Mouse (Mus musculus): ENCODE measurements around the gene Opcml. TPM values are rescaled to one million over a fixed set of nuclear protein-coding genes. Genes with fewer than 3 reads are reported as not detected.

Opcml gene
- polyA plus RNA-seq, 1 experiment from 2014 or later = 9.8 TPM

DNA sequence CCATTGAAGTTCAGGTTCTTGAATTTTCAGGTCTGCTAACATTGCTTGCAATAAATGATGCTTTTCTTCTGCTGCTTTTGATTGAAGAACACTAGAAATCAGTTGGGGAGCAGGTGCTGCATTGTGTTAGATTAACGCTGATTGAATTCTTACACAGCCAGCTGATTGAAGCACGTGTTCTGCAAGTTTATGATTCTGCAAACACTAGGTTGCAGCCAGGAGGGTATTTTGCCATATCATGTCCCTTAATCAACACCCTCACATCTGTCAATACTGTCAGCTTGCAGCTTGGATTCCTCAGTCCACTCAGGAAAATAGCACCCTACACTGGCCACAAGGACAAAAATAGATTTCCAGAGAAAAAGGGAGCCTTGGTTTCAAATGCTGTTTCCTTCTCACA, 853.5 kb downstream of the Opcml start:
- no peak overlapping the region for H3K4me2 ChIP-seq
- 70% methylated on average over 2 of the region's 2 CpGs for WGBS
- H3K4me1 ChIP-seq = no peaks in the 10 kb centered on the region
- H3K27ac ChIP-seq = no peak overlapping the region
- H3K36me3 ChIP-seq = no peaks in the 10 kb centered on the region
- no peaks in the 10 kb centered on the region for H3K9me3 ChIP-seq
- no peaks in the 10 kb centered on the region for H3K27me3 ChIP-seq
- H3K9ac ChIP-seq = no peak overlapping the region
- no peak overlapping the region for H3K4me3 ChIP-seq
- no peak for ATAC-seq (ENCODE audit: borderline replicate concordance, extremely low read depth, low FRiP score, low TSS enrichment)

DNA sequence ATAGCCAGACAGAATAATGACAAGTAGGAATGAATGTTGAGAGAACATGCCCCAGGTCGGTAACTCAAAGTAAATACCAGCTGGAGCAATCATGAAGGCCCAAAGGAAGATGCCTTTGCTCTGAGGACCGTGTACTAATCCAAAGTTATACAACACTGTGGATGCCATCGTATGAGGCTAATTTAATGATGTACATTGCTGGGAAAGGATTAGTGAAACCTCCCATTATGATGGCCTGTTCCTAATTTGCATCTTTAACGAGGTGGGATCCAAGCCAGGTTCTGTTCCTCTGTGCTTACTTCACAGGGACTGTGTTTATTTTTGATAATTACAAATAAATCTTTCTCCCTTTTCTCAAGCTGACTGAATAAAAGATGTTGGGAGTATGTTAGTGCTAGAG, 859.5 kb downstream of the Opcml start:
- no peak for ATAC-seq (ENCODE audit: borderline replicate concordance, extremely low read depth, low FRiP score, low TSS enrichment)
- no peak overlapping the region for H3K9ac ChIP-seq
- H3K4me2 ChIP-seq = no peak overlapping the region
- no peaks in the 10 kb centered on the region for H3K4me1 ChIP-seq
- H3K27ac ChIP-seq = no peak overlapping the region
- H3K27me3 ChIP-seq = no peaks in the 10 kb centered on the region
- H3K4me3 ChIP-seq = no peak overlapping the region
- H3K36me3 ChIP-seq = no peaks in the 10 kb centered on the region
- H3K9me3 ChIP-seq = no peaks in the 10 kb centered on the region
- 68% methylated on average over 4 of the region's 4 CpGs for WGBS

DNA sequence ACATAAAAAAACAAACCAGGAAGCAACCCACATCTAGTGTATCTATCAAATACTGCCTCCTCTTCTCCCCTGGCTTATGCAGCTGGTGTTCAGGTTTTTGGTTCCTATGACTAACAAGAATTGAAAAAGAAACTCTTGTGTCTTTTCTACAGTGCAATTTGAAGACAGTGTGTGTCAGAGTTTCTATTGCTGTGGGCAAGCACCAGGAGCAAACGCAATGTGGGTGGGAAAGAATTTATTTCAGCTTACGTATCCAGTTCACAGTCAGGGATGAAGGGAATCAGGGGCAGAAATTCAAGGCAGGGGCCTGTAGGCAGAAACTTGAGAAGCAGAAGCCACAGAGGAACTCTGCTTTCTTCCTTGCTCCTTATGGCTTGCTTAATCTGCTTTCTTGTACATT, 869.4 kb downstream of the Opcml start:
- H3K36me3 ChIP-seq = no peaks in the 10 kb centered on the region
- no peak overlapping the region for H3K4me2 ChIP-seq
- WGBS = 87% methylated on average over 2 of the region's 2 CpGs
- no peaks in the 10 kb centered on the region for H3K27me3 ChIP-seq
- H3K4me1 ChIP-seq = no peaks in the 10 kb centered on the region
- H3K9me3 ChIP-seq = no peaks in the 10 kb centered on the region
- no peak overlapping the region for H3K4me3 ChIP-seq
- ATAC-seq (ENCODE audit: borderline replicate concordance, extremely low read depth, low FRiP score, low TSS enrichment) = no peak
- no peak overlapping the region for H3K27ac ChIP-seq
- H3K9ac ChIP-seq = no peak overlapping the region

DNA sequence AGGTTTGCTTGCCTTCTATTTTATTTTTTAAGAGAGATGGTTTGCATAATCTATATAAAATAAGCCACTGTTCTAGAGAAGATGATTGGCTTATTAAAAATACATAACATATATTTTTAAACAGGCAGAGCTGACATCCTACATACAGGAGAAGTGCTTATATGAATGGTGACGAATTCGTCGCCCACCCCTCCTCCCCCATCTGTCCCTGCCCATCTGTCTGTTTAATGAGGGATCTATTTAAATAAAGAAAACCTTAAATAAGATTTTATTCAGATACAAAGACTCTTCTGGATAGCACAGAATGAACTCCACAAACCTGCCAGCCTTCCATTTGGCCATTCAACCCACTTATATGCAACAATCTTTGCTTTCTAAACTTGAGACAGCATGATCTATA, 872.3 kb downstream of the Opcml start:
- Histone ChIP-seq H3K4me3 (no peak overlapping the region), H3K27ac (no peak overlapping the region), H3K4me1 (no peaks in the 10 kb centered on the region), H3K4me2 (no peak overlapping the region), H3K9ac (no peak overlapping the region), H3K9me3 (no peaks in the 10 kb centered on the region), H3K27me3 (no peaks in the 10 kb centered on the region), H3K36me3 (no peaks in the 10 kb centered on the region)
- WGBS = 92% methylated on average over 3 of the region's 3 CpGs
- ATAC-seq (ENCODE audit: borderline replicate concordance, extremely low read depth, low FRiP score, low TSS enrichment) = no peak

DNA sequence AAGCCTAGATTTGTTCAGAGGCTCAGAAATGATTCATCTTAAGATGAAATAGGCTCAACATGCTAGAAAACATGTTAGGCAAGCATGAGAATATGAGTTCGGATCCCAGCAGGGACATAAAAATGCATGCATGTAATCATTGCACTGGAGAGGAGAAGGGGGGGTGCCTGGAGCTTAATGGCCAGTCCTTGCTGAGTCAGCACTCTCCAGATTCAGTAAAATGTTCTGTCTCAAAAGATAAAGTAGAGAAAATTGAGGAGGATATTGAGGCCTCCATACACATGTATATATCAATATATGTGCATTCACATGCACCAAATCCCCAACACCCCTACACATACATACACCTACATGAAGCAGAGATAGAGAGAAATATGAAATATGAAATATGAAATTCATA, 889.7 kb downstream of the Opcml start:
- 89% methylated on average over 1 of the region's 1 CpGs for WGBS
- no peak overlapping the region for H3K4me3 ChIP-seq
- no peaks in the 10 kb centered on the region for H3K4me1 ChIP-seq
- no peak overlapping the region for H3K27ac ChIP-seq
- H3K27me3 ChIP-seq = no peaks in the 10 kb centered on the region
- no peak for ATAC-seq (ENCODE audit: borderline replicate concordance, extremely low read depth, low FRiP score, low TSS enrichment)
- H3K4me2 ChIP-seq = no peak overlapping the region
- H3K9ac ChIP-seq = no peak overlapping the region
- no peaks in the 10 kb centered on the region for H3K9me3 ChIP-seq
- H3K36me3 ChIP-seq = no peaks in the 10 kb centered on the region

DNA sequence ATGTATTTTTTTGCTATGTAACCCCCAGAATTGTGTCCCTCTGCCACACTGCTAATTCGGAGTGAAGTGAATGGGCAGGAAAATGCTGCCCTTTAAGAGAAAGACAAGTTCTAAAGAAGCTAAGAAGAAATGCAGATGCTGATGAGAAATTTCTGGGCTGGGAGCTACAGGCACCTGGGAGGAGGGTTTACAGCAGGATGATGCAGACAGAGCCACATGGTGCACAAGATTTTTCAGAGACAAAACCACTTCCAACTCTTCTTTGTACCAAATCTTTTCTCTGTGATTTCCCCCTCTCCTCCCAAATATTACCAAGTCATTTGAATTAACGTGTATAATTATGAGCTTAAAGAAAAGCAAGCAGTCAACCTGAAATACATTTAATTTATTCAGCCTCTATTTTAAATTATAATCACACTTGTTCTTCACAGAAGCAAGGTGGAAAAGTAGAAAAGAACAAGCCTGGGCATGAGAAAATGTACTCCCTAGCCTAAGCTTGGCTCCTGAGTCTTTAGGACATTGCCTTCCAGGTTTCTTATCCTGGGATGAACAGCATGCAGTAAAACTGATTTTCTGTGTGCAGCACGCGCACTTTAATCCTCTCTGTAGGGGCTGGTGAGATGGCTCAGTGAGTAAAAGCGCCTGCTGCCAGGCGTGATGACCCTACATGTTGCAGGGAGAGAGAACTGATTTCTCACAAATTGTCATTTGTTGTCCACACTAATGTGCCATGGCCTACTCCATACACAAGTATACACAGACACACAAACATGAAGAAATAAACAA, 890.9 kb downstream of the Opcml start:
- Histone ChIP-seq H3K27ac (no peak overlapping the region), H3K9ac (no peak overlapping the region), H3K36me3 (no peaks in the 10 kb centered on the region), H3K9me3 (no peaks in the 10 kb centered on the region), H3K4me3 (no peak overlapping the region), H3K27me3 (no peaks in the 10 kb centered on the region), H3K4me1 (no peaks in the 10 kb centered on the region), H3K4me2 (no peak overlapping the region)
- no peak for ATAC-seq (ENCODE audit: borderline replicate concordance, extremely low read depth, low FRiP score, low TSS enrichment)
- 72% methylated on average over 6 of the region's 6 CpGs for WGBS

DNA sequence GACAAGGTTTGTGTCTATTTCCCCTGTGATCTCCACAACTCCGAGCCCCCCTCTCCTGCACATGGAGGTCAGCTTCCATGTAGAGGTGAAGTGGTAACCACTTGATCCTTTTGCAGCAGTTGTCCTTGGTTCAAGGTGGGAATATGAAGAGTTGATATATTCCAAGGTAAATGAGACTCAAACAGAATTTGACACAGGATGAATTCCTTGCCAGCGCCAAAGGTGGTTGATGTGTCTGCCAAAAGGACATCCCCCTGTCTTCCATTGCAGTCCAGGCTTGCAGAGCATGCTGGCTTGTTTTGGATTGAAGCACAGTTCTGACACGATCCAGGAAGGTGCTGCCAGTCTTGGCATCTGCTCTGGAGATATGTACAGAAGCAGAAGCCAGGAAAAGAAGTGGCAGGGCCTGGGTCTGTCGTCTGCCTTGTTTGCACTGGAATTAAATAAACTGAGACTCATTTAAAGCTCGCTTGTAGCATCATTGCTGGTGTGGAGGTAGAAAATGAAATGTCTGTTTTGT, 893.4 kb downstream of the Opcml start:
- Histone ChIP-seq H3K27me3 (no peaks in the 10 kb centered on the region), H3K4me2 (no peak overlapping the region), H3K9ac (no peak overlapping the region), H3K4me3 (no peak overlapping the region), H3K4me1 (no peaks in the 10 kb centered on the region), H3K9me3 (no peaks in the 10 kb centered on the region), H3K27ac (no peak overlapping the region), H3K36me3 (no peaks in the 10 kb centered on the region)
- WGBS = 57% methylated on average over 5 of the region's 5 CpGs
- no peak for ATAC-seq (ENCODE audit: borderline replicate concordance, extremely low read depth, low FRiP score, low TSS enrichment)

DNA sequence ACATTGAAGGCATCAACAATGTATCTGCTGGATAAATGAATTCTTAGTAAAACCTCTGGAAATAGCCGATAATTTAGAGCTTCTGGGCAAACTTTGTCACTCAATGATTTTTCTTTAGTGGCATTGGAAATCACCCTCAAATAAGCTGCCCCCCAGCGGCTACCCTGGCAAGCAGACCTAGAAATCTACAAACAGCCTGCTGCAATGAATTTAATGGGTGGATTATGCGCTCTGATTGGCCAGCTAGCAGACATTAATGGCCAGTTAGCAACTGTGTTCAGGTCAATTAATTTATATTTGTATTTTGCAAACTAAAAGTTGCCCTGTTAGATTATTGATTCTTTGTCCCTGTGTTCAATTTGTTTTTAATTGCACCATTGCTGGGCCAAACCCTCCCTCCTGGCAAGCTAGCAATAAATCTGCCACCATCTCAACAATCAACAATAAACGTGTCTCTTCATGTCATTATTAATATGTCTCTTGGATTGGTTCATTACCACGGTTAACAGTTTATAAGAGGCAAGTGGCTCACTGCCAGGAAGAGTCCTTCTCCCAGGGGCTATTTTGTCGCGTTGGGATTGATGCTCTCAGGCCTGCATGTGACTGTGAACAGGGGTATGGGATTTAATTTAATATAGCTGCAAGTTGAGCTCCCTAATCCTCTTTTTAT, 896.5 kb downstream of the Opcml start:
- Histone ChIP-seq H3K9ac (no peak overlapping the region), H3K27ac (no peak overlapping the region), H3K4me3 (no peak overlapping the region), H3K27me3 (no peaks in the 10 kb centered on the region), H3K9me3 (no peaks in the 10 kb centered on the region), H3K4me2 (no peak overlapping the region), H3K4me1 (no peaks in the 10 kb centered on the region), H3K36me3 (no peaks in the 10 kb centered on the region)
- 61% methylated on average over 7 of the region's 7 CpGs for WGBS
- ATAC-seq (ENCODE audit: borderline replicate concordance, extremely low read depth, low FRiP score, low TSS enrichment) = no peak

DNA sequence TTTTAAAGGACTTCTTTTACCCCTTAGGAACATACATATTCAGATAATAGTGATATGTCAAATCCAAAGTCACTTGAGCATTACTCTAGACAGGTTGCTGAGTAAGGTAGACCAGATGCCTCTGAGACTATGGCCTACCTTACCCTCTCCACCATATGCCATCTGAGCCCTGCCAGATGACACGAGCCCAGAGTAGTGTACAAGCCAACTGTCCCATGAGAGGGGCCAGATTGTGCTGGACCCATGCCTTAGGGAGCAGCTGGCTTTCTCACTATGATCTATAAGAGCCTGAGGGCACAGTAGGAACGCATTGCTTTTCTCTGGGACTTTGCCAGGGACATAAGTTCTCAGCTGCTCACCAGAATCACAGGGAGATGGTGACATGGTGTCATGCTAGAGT, 899.6 kb downstream of the Opcml start:
- 59% methylated on average over 2 of the region's 2 CpGs for WGBS
- Histone ChIP-seq H3K27me3 (no peaks in the 10 kb centered on the region), H3K9ac (no peak overlapping the region), H3K27ac (no peak overlapping the region), H3K4me1 (no peaks in the 10 kb centered on the region), H3K4me3 (no peak overlapping the region), H3K9me3 (no peaks in the 10 kb centered on the region), H3K36me3 (no peaks in the 10 kb centered on the region), H3K4me2 (no peak overlapping the region)
- no peak for ATAC-seq (ENCODE audit: borderline replicate concordance, extremely low read depth, low FRiP score, low TSS enrichment)

DNA sequence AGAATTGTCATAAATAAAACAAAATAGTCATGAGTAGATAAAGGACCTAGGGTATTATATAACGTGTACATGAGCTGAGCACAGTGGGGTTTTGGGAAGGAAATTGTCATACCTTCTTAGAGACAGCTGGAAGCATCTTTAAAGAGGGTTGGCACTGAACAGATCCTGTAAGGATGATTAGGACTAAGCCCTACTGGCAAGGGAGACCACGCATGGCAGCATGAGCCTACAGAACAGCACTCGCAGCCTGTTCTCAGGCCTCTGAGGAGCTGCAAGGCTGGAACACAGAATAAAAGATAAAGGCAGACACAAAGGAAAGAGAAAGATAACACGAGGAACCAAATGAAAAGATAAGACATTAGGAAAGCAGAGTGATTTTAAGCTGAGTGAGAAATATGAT, 915.2 kb downstream of the Opcml start:
- no peak for ATAC-seq (ENCODE audit: borderline replicate concordance, extremely low read depth, low FRiP score, low TSS enrichment)
- no peak overlapping the region for H3K4me2 ChIP-seq
- H3K9ac ChIP-seq = no peak overlapping the region
- H3K4me3 ChIP-seq = no peak overlapping the region
- no peaks in the 10 kb centered on the region for H3K4me1 ChIP-seq
- H3K27ac ChIP-seq = no peak overlapping the region
- H3K36me3 ChIP-seq = no peaks in the 10 kb centered on the region
- no peaks in the 10 kb centered on the region for H3K9me3 ChIP-seq
- no peaks in the 10 kb centered on the region for H3K27me3 ChIP-seq
- WGBS = 59% methylated on average over 4 of the region's 4 CpGs

DNA sequence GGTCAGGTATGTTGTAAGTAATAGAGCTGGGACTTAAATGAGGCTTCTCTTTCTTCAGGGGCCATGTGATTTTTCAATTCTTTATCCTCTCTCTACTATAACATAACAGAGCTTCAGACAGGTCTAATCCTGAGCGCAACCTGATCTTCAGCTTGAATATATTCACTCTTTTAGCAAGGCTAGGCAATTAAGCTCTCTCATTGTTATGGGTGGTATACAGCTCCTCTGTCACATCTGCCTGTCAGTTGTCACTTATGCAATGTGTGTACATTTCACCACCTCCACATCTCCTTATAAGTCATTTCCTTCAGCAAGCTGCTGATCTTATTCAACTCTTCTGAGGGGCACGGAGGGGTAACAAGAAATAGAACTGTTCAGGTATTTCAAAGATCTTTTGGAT, 924.0 kb downstream of the Opcml start:
- 82% methylated on average over 2 of the region's 2 CpGs for WGBS
- no peaks in the 10 kb centered on the region for H3K27me3 ChIP-seq
- no peaks in the 10 kb centered on the region for H3K36me3 ChIP-seq
- H3K27ac ChIP-seq = no peak overlapping the region
- no peak for ATAC-seq (ENCODE audit: borderline replicate concordance, extremely low read depth, low FRiP score, low TSS enrichment)
- no peak overlapping the region for H3K4me2 ChIP-seq
- no peak overlapping the region for H3K4me3 ChIP-seq
- H3K9ac ChIP-seq = no peak overlapping the region
- no peaks in the 10 kb centered on the region for H3K4me1 ChIP-seq
- no peaks in the 10 kb centered on the region for H3K9me3 ChIP-seq

DNA sequence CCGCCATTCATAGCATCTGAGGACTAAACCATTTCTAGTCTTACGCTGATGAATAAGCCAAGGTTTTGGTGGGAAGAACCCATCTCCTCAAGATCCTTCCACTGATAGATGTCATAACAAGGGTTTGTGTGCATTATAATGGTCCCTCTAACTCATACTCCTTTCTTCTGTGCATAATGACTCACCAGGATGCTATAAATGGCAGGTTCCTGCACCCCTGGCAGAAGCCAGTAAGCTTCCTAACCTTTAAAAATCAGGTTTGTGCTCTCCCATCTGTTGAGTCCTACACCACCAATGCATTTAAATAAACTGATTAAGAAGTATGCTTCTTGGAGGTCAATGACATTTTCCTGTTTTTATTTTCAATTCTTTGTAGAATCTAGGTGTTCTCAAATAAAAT, 929.6 kb downstream of the Opcml start:
- H3K27ac ChIP-seq = no peak overlapping the region
- no peaks in the 10 kb centered on the region for H3K9me3 ChIP-seq
- no peaks in the 10 kb centered on the region for H3K27me3 ChIP-seq
- ATAC-seq (ENCODE audit: borderline replicate concordance, extremely low read depth, low FRiP score, low TSS enrichment) = no peak
- no peaks in the 10 kb centered on the region for H3K36me3 ChIP-seq
- H3K9ac ChIP-seq = no peak overlapping the region
- no peaks in the 10 kb centered on the region for H3K4me1 ChIP-seq
- WGBS = 84% methylated on average over 2 of the region's 2 CpGs
- no peak overlapping the region for H3K4me3 ChIP-seq
- no peak overlapping the region for H3K4me2 ChIP-seq

All from lung, embryonic 15.5 days (tissue).